Mouse (Mus musculus) stomach, postnatal 0 days (tissue): ENCODE measurements around the gene Gp1bb.

Experiments used
- CTCF ChIP-seq: IDR thresholded peaks from 2 replicates; pipeline ENCODE4 v1.5.1; 2016; ENCODE audit warnings: antibody characterized with exemption, low read depth, mild to moderate bottlenecking, moderate library complexity
- EP300 ChIP-seq: optimal IDR thresholded peaks from 2 replicates; pipeline ENCODE3; 2016; ENCODE audit warnings: antibody characterized with exemption

DNA sequence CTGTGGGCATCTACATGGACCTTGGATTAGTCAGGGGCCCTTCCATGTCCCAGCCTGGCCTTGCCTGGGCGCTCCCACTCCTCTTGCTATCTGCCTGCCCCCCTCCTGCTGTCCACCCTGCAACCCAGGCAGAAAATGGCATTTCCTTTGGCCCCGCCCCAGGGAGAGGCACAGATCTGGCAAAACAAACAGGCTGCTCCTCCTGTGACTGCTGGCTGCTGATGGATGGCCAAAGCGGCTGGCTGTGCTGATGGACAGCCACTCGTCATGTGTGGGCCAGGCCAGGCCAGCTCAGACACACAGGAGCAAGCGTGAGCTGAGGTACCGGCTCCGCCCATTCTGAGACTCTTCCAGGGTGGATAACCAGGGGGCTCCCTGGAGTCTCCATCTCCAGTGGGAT is 20.8 kb downstream of the Gp1bb start:
- no peak for TF ChIP-seq CTCF
- TF ChIP-seq EP300 = no peak
